Mouse (Mus musculus) intestine, postnatal 0 days (tissue): ENCODE data around the gene Col26a1. TPM values are rescaled to one million over a fixed set of nuclear protein-coding genes. Genes with fewer than 3 reads are reported as not detected.

Source experiments
- ATAC-seq: fragments of 200-750 bp; cut with Nextera tagmentation; 2 replicates; pipeline ENCODE4 v1.8.0; 2017; ENCODE audit warnings: mild to moderate bottlenecking, moderate TSS enrichment, moderate library complexity
- H3K27ac ChIP-seq: fragments of 300-500 bp; sonication (generic); 2 replicates; pipeline ENCODE4 v1.5.1; 2014; ENCODE audit warnings: mild to moderate bottlenecking, low read depth, low read length, moderate library complexity
- H3K27me3 ChIP-seq: fragments of 300-500 bp; sonication (generic); replicated peaks from 2 replicates; pipeline ENCODE4 v1.6.1; 2014; ENCODE audit warnings: low read length, mixed read lengths; ENCODE audit not compliant: control insufficient read depth, insufficient read depth
- H3K36me3 ChIP-seq: fragments of 300-500 bp; sonication (generic); 2 replicates; pipeline ENCODE4 v1.6.1; 2014; ENCODE audit warnings: mild to moderate bottlenecking, moderate library complexity; ENCODE audit not compliant: control insufficient read depth, insufficient read depth
- H3K4me1 ChIP-seq: fragments of 300-500 bp; sonication (generic); replicated peaks from 2 replicates; pipeline ENCODE4 v1.6.1; 2014; ENCODE audit warnings: antibody characterized with exemption, low read length, mixed read lengths; ENCODE audit not compliant: control insufficient read depth, insufficient read depth
- H3K4me2 ChIP-seq: fragments of 300-500 bp; sonication (generic); replicated peaks from 2 replicates; pipeline ENCODE4 v1.6.1; 2014; ENCODE audit warnings: low read depth, mild to moderate bottlenecking, moderate library complexity
- H3K4me3 ChIP-seq: fragments of 300-500 bp; sonication (generic); 2 replicates; pipeline ENCODE4 v1.5.1; 2014; ENCODE audit warnings: low read depth, low read length
- H3K9ac ChIP-seq: fragments of 300-500 bp; sonication (generic); 2 replicates; pipeline ENCODE4 v1.6.1; 2014; ENCODE audit warnings: mild to moderate bottlenecking, low read depth, low read length
- H3K9me3 ChIP-seq: fragments of 300-500 bp; sonication (generic); 2 replicates; pipeline ENCODE4 v1.6.1; 2016; ENCODE audit warnings: mixed run types; ENCODE audit not compliant: control insufficient read depth
- CTCF ChIP-seq: sonication (generic); IDR thresholded peaks from 2 replicates; pipeline ENCODE4 v1.5.1; 2016; ENCODE audit warnings: low read depth, mild to moderate bottlenecking, control low read depth, antibody characterized with exemption, moderate library complexity
- WGBS: fragments of 180-500 bp; shearing (Covaris S2); extraction: QIAGEN DNeasy Blood & Tissue Kit; methylation state at CpG from one replicate; pipeline ENCODE4 v1.1.7; 2014; 5-methylcytosine and 5-hydroxymethylcytosine counted together
- polyA plus RNA-seq: library from polyadenylated mRNA; unstranded; fragments of >200 nt; fragmentation: Nextera tagmentation; extraction: Ambion mirVana; gene quantifications from 2 replicates; pipeline ENCODE4 v1.2.1, GENCODE M21; 2015

Col26a1 gene
- polyA plus RNA-seq, 1 experiment from 2014 or later: 2.7 TPM

- H3K27me3 ChIP-seq: no peaks in the 10 kb centered on the region
- H3K4me2 ChIP-seq: no peak overlapping the region
- no peaks in the 10 kb centered on the region for H3K4me1 ChIP-seq
- H3K9ac ChIP-seq: no peak overlapping the region
- no peak for TF ChIP-seq CTCF
- H3K36me3 ChIP-seq: no peaks in the 10 kb centered on the region
- H3K9me3 ChIP-seq: no peaks in the 10 kb centered on the region
- H3K27ac ChIP-seq: no peak overlapping the region
- WGBS: 93% methylated on average over 15 of the region's 15 CpGs
- no peak overlapping the region for H3K4me3 ChIP-seq
- no peak for ATAC-seq
These were observed 89.2 kb downstream of the Col26a1 start for GRCm38 (mm10) chr5:136793807-136794206.

GRCm38 (mm10) chr5:136792541-136792940 lies 90.5 kb downstream of the Col26a1 start:
- H3K4me2 ChIP-seq: no peak overlapping the region
- no peaks in the 10 kb centered on the region for H3K36me3 ChIP-seq
- H3K27ac ChIP-seq: no peak overlapping the region
- 82% methylated on average over 10 of the region's 10 CpGs for WGBS
- H3K27me3 ChIP-seq: no peaks in the 10 kb centered on the region
- no peak overlapping the region for H3K4me3 ChIP-seq
- ATAC-seq: no peak
- H3K9me3 ChIP-seq: no peaks in the 10 kb centered on the region
- TF ChIP-seq CTCF: no peak
- no peak overlapping the region for H3K9ac ChIP-seq
- no peaks in the 10 kb centered on the region for H3K4me1 ChIP-seq

- no peak overlapping the region for H3K27ac ChIP-seq
- no peaks in the 10 kb centered on the region for H3K4me1 ChIP-seq
- peak; percentile 13; the same call in 1 of the 2 replicates for ATAC-seq
- H3K4me3 ChIP-seq: no peak overlapping the region
- H3K27me3 ChIP-seq: no peaks in the 10 kb centered on the region
- 71% methylated on average over 3 of the region's 3 CpGs for WGBS
- no peak overlapping the region for H3K4me2 ChIP-seq
- no peaks in the 10 kb centered on the region for H3K36me3 ChIP-seq
- H3K9me3 ChIP-seq: no peaks in the 10 kb centered on the region
- H3K9ac ChIP-seq: no peak overlapping the region
- no peak for TF ChIP-seq CTCF
These were observed 91.8 kb downstream of the Col26a1 start for GRCm38 (mm10) chr5:136791204-136791603.

GRCm38 (mm10) chr5:136790570-136791196 lies 92.3 kb downstream of the Col26a1 start:
- TF ChIP-seq CTCF: peak; percentile 99
- no peak overlapping the region for H3K4me3 ChIP-seq
- ATAC-seq: peak; percentile 68
- WGBS: 13% methylated on average over 11 of the region's 11 CpGs
- H3K4me2 ChIP-seq: no peak overlapping the region
- no peaks in the 10 kb centered on the region for H3K36me3 ChIP-seq
- H3K27ac ChIP-seq: no peak overlapping the region
- H3K9me3 ChIP-seq: no peaks in the 10 kb centered on the region
- no peaks in the 10 kb centered on the region for H3K4me1 ChIP-seq
- no peak overlapping the region for H3K9ac ChIP-seq
- no peaks in the 10 kb centered on the region for H3K27me3 ChIP-seq

GRCm38 (mm10) chr5:136784531-136784930 lies 98.5 kb downstream of the Col26a1 start:
- Histone ChIP-seq H3K4me2 (no peak overlapping the region), H3K36me3 (no peaks in the 10 kb centered on the region), H3K4me3 (no peak overlapping the region), H3K27me3 (no peaks in the 10 kb centered on the region), H3K9ac (no peak overlapping the region), H3K4me1 (no peaks in the 10 kb centered on the region), H3K27ac (no peak overlapping the region), H3K9me3 (no peaks in the 10 kb centered on the region)
- ATAC-seq: no peak
- TF ChIP-seq CTCF: no peak
- 82% methylated on average over 8 of the region's 8 CpGs for WGBS

GRCm38 (mm10) chr5:136782600-136782999 lies 100.4 kb downstream of the Col26a1 start:
- Histone ChIP-seq H3K36me3 (no peaks in the 10 kb centered on the region), H3K4me3 (no peak overlapping the region), H3K4me2 (no peak overlapping the region; the same call in 1 of the 2 replicates), H3K4me1 (no peaks in the 10 kb centered on the region), H3K9ac (no peak overlapping the region), H3K27ac (no peak overlapping the region), H3K27me3 (no peaks in the 10 kb centered on the region), H3K9me3 (no peaks in the 10 kb centered on the region)
- TF ChIP-seq CTCF: no peak
- ATAC-seq: no peak
- WGBS: 53% methylated on average over 13 of the region's 13 CpGs
